Mouse (Mus musculus): ENCODE measurements around the gene Abraxas1. TPM values are rescaled to one million over a fixed set of nuclear protein-coding genes. Genes with fewer than 3 reads are reported as not detected.

Gene Abraxas1
- total RNA-seq, 2 experiments from 2014 or later = 11.5 to 12.7 TPM

DNA sequence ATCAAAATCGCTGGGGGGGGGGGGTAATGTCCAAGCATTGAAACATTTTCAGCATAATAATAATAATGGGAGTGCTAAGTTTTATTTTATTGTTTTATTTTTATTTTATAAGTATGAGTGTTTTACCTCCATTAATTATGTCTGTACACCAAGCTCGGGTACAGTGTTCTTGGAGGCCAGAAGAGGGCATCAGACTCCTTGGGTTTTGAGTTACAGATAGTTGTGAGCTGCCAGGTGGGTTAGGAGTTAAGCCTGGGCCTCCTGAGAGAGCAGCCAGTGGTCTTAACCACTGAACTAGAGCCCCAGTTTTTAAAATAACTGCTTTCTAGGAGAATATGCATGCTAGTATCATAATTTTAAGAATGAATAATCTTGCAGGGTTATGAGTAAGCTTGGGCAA, 5.2 kb upstream of the Abraxas1 start:
- DNase-seq = no peak

DNA sequence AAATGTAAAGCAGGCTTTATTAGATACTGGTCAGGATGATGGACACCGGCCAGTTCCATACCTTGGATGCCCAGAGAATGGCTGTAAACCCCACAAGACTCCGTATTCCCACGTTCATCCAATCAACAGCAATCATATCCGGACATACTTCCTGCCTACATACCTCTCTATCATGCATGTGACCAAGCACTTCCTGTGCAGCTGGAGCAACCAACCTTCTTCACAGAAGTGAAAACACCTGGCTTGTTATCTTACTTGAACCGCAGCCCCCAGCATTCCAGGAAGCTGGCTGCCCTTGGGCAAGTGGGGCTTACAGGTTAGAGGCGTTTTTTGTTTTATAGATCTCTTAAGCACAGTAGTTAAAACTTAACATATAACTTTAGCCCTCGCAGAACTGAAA, 2.1 kb upstream of the Abraxas1 start:
- no peak for DNase-seq

GRCm38 (mm10) chr5:100821375-100821774, 610 bp upstream of the Abraxas1 start:
- no peak for DNase-seq

GRCm38 (mm10) chr5:100819568-100820480, 941 bp downstream of the Abraxas1 start:
- peak in 1 of 2 experiments; percentile 13 for DNase-seq

- DNase-seq = no peak
These were observed 2.4 kb downstream of the Abraxas1 start for GRCm38 (mm10) chr5:100818341-100818740.

- DNase-seq = peak; percentile 94 to 95
These were observed 22.5 kb downstream of the Abraxas1 start, which contains the start of the genes Helq and Mrps18c for GRCm38 (mm10) chr5:100798165-100798860. TSS of gene Helq (minus strand) at chr5:100798598. TSS of gene Mrps18c (plus strand) at chr5:100798627.

DNA sequence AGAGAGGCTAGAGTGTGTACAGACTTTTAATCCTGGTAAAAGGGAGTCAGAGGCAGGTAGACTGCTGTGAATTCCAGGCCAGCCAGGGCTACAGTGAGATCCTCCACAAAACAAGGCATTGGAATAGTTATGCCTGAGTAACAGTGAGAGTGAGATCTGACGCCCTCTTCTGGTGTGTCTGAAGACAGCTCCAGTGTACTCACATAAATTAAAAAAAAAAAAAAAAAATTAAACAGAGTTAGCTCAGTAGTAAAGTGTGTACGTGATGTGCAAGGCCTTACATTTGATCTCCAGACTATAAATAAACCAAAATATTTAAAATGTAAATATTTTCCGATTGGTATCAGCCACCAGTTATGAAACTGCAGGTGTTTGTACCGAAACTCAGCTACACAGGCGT, 26.7 kb downstream of the Abraxas1 start:
- DNase-seq = no peak

GRCm38 (mm10) chr5:100792261-100792660, 28.5 kb downstream of the Abraxas1 start:
- no peak for DNase-seq

GRCm38 (mm10) chr5:100787527-100787926, 33.2 kb downstream of the Abraxas1 start:
- DNase-seq = no peak

DNA sequence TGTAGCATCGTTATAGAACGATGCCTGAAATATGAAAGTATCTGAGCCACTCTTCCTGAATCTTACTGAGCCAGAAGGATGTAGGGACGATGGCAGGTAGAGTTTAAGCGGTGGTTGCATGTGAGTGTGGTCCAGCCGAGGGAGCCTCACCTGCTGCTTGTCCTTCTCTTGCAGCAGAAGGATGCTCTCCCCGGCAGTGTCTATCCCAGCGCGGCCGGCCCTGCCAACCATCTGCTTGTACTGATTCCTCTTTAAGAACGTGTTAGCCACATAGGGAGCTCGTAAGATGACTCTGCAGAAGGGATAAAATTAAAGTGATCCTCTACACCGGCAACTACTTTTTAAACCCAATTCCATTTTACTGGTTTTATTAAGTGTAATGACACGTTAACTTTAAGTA, 41.8 kb downstream of the Abraxas1 start:
- no peak for DNase-seq

DNA sequence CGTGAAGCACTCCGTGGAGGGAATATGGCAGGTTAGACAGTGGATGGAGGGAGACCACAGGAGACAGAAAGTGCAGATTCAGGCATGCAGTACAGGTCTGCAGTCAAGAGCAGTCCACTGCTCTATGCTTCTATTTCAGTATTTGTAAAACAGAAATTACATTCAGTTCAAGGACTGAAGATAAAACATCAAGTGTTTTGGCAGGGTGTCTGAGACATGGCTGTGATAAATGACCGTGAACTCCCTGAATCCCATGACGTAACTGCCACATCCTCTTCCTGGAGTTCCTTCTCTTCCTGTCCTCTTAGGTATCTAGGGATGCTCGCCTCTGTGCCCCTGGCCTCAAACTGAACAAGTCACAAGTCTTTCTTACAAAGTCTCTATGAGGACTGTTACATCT, 43.9 kb downstream of the Abraxas1 start:
- peak; percentile 5 to 11 for DNase-seq

- DNase-seq = no peak
These were observed 44.9 kb downstream of the Abraxas1 start for GRCm38 (mm10) chr5:100775778-100776404.

DNA sequence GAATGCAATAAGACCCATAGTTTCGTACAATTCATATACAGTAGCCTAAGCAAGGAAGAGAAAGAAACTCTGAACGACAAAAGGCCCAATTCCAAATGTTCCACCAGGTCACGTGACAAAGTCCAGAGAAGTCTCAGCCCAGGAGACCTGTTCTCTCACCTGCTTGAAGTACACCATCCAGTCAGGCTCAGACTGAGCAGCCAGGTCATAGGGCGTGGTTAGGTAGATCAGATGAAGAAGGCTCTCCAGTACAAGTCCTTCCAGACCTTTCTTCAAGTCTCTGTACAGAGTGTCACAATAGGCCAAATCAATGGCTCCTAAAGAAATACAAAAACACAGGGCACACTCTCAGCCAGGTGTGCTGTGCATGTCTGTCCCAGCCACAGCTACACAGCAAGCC, 49.2 kb downstream of the Abraxas1 start:
- no peak for DNase-seq

GRCm38 (mm10) chr5:100766026-100766425, 54.7 kb downstream of the Abraxas1 start:
- DNase-seq = no peak

DNA sequence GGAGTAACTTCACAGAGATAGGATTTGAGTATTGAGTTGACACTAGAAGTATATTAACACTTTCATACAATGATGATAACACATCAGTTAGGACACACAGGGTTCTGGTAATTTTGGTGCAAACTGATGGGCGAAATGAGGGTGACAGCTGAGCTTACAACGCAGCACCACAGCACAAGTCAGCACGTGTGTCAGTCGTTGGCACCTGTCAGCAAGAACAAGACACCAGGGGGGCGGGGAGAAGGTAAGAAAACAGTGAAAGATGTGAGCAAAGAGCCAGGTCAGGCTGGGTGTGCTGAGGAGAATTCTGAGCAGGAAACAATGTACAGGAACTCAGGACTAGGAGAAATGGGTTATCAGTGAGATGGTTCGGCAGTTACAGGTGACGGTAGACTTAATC, 59.0 kb downstream of the Abraxas1 start:
- no peak for DNase-seq

- DNase-seq = no peak
These were observed 60.6 kb downstream of the Abraxas1 start for GRCm38 (mm10) chr5:100760049-100760663.

DNA sequence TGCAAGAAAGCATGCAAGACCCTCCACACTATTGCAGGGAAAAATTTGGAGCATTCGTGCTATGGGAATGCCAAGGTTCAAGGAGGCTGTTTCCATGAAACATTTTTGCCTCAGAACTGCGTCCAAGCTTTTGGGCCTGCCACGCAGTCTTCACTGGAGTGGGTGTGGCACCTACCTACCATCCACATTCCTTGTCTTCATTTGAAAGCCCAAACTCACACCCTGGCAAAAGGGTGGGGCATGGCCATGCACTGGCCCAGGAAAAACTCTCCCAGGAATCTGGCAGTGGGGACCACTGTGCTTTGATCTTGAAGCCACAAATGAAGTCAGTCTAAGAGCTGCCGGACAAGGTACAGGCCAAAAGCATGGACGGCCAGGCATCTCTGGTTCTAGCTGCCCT, 62.6 kb downstream of the Abraxas1 start:
- no peak for DNase-seq

Other genes with a start within 250 kb of the Abraxas1 start
- 10 to 100 TPM in 1 of 2 experiments, 1 to 10 TPM in 1; 7.7 to 15.9 TPM for gene Plac8, start 248.7 kb downstream of the Abraxas1 start, total RNA-seq (2021)
- 10 to 100 TPM; 68.4 to 72.6 TPM for gene Coq2, start 145.8 kb downstream of the Abraxas1 start, total RNA-seq (2021)
- 1 to 10 TPM; 1.1 TPM for gene Hpse, start 101.2 kb downstream of the Abraxas1 start, total RNA-seq (2021)
- gene Helq, start 22.4 kb downstream of the Abraxas1 start, total RNA-seq (2021) = 1 to 10 TPM; 6.1 to 7.5 TPM
- 100 to 1,000 TPM in 1 of 2 experiments, 10 to 100 TPM in 1; 84.3 to 105 TPM for gene Mrps18c, start 22.3 kb downstream of the Abraxas1 start, total RNA-seq (2021)
- 10 to 100 TPM; 14.7 to 15.1 TPM for gene Gpat3, start 24.7 kb upstream of the Abraxas1 start, total RNA-seq (2021)